Mouse (Mus musculus) lung, postnatal 25 days (tissue): ENCODE results near the gene Rims3.

ENCODE experiments used
- DNase-seq: peaks from one replicate; pipeline ENCODE4 v3.0.0; 2022; ENCODE audit warnings: low spot score

Gene Rims3

DNA sequence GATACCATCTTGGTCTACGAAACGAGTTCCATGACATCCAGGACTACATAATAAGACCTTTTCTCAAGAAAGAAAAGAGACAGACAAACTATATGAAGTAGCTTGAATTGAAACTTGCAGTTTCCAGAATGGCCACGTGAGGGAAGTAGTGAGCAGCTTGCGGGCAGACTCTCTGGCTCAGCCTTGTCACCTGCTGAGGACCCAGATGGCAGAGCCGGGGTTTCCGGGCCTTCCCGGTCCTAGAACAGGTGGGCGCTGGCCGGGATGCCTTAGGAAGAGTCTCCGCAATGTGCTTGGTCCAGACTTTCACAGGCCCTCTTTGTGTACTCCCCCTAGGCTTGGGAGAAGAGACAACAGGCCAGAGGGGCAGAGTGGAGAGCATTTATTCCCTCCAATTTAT, 3.7 kb upstream of the Rims3 start:
- DNase-seq, result peak; percentile 50

DNA sequence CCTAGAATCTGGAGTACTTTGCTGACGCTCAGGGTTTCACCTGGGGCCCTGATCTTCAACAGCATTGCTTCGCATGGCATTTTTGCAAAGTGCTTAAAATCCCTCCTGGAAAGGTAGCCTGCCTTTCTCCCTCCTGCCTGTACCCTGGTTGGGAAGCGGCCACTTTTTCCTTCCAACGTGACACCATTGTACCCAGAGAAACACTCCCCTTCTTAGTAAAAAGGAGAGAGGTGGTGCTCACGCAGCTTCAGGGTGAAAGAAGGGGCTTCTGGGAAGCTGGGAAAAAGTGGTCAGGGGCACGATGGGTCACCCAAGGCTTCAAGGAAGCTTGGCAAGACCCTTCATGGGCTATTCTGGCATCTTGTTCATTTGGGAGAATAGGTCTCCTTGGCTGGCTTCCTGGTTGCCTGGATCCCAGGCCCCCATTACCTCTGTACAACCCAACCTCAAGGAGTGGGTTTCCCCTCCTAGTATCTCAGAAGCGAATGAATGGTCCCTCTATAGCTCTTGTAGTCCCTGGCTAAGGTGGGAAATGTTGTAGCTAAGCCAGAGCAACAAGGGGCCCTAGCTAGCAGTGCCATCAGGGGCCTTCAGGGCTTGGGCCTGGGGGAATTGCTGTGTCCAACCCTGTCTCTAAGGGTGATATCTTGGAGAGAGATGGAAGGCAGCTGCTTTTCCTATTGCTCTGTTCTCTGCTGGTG, 894 bp downstream of the Rims3 start:
- DNase-seq, result no peak

DNA sequence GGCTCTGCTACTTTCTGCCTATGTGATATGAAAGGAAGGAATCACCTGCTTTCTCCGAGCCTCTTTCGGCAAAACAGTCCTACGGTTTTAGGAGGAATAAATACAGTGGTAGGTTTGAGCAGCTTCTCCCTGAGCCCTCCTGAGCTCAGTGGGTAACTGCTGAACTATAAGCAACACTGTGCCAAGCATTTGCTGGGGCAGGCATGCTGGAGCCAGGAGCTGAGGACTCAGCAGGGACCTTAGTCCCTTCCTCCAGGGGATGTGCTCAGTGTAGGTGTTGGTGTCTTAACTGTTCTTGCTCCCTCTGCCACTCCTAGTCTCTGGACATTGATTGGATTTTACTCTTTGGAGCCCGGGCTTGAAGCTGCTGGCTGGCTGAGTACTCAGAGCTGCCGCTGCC, 1.8 kb downstream of the Rims3 start:
- no peak for DNase-seq

DNA sequence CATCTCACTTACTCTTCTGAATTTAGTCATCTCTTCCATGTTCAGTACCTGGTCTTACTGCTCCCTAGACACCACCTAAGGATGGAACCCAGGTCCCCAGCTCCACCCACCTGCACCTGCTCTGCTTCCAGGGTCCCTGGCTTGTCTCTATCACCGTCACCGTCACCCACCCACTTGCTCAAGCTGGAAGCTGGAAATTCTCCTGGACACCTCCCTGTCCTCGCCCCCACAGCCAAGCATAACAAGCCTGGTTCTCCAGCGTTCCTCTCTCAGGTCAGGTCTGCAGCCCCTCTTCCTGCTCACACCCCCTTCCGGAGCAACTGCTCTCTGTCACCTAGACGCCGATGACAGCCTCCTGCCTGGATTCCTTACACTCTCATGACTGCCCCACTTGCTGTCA, 5.2 kb downstream of the Rims3 start:
- DNase-seq, result no peak

DNA sequence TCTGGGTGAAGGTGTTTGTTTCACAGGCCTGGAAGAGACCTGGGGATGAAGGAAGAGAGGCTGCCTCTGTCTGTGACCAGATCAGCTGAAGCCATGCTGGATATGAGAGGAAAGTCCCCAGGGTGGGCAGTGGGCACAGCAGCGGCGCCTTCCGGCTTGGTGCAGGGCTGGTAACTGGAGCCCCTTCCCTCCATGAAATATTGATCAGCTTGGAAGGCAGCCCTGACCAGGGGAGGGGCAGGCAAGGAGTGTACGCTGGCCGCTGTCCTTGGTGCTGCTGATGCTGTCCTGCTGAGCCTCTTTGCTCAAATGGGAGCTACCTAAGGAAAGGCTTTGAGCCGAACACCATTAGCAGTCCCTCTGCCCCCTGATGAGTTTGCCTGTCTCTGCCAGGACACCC, 11.6 kb downstream of the Rims3 start:
- no peak for DNase-seq

DNA sequence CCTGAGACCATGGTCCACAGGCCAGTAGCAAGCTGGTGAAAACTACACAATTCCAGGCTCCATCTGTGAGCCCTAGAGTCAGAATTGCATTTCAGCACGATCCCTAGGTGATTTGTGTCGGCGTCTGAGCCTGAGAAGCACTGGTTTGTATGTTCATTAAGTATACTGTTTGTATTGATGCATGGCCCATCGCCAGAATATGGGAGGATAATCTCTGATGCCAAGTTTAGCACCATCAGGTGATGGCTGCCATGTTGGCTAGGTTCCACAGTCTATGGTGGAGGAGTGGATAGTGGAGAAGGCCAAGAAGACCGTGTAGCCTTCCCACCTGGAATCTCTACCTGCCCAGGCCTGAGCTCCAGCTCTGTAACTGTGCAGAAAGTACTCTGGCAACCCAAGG, 13.6 kb downstream of the Rims3 start:
- DNase-seq, result no peak

DNA sequence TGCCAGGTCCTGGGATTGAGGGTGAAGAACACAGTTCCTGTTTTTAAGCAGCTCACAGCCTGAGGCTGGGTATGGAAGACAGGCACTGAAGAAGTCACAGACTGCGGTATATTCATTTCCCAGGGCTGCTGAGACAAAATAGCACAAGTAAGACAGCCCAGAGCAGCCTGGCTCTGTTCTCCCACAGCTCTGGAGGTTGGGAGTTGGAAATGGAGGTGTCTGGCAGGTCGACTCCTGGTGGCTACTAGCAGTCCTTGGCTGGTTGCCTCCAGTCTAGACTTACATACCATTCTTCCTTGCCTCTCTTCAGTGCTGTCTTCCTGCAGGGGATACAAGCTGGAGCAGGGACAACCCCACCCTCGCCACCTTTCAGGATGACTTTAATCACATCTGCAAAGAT, 14.4 kb downstream of the Rims3 start:
- no peak for DNase-seq

DNA sequence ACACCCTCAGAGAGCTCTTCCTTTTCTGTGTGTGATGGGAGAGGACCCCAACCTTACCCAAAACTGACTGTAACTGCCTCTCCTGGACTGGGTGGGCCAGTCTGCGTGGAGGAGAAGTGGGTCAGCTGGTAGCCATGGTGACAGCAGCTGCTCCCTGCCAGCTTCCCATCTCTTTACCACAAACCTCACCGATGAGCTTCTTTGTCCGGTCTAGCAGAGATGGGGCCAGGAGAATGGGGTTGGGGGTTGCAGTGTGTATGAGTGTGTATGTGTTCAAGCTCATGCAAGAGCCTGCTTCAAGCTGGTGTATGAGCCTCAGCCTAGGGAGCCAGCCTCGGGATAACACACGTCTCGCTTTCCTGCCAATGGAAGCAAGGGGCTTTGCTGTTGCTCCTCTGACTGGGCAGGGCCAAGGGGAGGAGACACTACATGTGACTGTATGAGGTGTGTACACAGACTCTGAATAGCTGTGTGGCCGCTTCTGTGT, 15.7 kb downstream of the Rims3 start:
- no peak for DNase-seq

DNA sequence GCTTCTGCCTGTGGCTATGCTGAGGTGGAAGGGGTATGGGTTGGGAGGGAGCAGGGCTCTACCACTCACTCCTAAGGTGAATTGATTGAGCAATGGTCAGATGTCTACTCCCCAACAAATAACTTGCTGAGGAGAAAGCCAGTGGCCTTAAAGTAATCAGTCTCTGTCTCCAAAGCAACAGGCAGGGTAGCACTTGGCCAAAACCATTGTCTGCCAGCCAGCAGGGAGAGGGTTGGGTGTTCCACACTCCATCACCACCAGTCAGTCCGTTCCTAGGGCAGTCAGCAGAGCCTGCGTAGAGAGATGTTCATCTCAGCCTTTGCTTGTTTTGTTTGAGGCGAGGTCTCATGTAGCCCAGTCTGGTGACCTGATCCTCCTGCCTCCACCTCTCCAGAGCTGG, 21.3 kb downstream of the Rims3 start:
- DNase-seq, result no peak

DNA sequence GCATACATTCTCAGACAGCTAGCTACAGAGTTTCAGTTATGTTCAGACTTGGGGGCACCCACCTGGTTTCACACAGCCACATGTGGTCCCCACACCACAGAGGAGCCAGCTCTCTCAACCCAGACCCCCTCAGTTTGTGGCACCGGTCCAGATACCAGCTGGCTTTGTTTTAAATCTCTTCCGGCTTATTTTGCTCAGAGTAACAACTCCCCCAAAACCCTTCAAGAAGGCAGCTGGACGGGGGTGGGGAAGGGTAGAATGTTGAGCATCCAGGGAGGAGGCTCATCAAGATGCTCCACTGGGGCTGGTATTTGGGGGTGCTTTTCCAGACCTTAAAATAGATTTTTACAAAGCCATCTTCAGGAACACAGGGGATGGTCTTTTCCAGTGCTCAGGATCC, 24.1 kb downstream of the Rims3 start:
- no peak for DNase-seq

DNA sequence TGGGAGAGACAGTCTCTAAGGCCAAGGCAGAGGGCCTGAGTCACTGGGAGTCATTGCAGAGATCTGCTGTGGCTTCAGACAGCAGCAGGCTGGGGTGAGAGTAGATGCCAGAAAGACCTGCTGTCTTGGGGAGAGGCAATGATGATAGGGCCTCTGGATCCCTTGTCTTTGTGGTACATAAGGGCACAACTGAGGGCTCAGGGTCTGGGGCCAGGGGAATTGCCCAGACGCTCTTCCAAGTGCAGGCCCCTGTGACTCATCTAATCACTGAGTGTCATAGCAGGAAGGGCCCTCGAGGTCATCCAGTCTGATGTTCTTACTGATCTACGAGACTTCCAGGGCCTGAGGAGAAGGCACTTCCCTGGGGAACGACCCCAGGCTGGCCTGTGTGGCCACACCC, 24.8 kb downstream of the Rims3 start:
- no peak for DNase-seq

DNA sequence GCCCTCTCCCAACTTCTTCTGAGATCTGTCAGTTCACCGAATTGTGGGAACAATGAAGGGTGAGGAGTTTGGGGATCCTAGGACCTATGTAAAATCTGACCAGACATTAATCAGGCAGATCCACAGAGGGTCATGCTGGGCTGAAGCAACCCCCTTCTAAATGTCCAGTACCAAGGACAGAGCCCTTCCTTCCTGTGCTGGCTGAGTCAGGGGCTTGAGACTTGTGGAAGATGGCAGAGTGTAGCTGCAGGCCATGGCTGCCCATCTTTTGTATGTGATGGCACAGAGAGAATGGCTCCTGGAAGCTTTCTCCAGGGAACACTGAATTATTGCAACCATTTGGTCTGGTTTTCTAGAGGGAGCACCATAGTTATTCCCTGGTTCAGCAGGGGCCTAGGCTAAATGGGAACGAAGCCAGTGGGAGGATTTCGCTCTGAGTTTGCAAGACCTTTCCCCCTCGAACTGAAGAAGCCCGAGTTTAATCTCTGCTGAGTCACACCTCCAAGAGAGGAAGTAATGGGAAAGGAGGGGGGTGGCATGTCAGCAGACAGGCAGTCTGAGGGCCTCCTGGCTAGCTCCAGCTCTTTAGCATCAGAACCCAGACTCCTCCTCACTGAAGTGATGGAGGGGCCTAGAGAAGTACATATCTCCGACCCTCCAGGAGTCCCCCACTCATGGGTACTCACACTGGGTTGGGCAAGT, 26.3 kb downstream of the Rims3 start:
- no peak for DNase-seq

DNA sequence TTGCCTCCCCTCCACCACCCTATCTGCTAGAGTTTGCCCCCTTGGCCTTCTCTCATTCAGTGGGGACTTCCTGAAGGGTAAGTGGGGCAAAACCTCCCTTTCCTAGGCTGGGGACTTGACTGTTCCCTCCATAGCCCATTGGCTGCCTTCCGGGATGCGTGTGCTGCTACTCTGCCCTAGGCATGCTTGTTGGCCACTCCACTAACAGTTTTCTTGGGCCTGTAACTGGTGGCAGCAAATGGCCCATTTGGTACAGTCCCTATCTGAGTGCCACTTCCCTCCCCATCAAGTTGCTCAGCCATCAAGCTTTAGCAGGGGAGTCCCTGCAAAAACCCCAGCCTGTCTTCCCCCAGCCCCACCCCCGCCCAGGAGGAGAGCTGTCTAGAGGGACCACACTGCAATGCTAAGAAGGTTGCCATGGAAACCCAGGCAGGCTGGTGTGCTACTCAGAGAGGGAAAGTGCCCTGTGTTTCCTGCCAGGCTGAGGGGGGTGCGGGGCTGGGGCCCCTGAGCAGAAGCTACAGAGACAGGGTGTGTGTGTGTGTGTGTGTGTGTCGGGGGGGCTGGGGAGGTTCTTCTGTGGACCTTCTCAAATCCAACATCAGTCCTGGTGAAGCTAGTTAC, 27.5 kb downstream of the Rims3 start:
- DNase-seq, result no peak

DNA sequence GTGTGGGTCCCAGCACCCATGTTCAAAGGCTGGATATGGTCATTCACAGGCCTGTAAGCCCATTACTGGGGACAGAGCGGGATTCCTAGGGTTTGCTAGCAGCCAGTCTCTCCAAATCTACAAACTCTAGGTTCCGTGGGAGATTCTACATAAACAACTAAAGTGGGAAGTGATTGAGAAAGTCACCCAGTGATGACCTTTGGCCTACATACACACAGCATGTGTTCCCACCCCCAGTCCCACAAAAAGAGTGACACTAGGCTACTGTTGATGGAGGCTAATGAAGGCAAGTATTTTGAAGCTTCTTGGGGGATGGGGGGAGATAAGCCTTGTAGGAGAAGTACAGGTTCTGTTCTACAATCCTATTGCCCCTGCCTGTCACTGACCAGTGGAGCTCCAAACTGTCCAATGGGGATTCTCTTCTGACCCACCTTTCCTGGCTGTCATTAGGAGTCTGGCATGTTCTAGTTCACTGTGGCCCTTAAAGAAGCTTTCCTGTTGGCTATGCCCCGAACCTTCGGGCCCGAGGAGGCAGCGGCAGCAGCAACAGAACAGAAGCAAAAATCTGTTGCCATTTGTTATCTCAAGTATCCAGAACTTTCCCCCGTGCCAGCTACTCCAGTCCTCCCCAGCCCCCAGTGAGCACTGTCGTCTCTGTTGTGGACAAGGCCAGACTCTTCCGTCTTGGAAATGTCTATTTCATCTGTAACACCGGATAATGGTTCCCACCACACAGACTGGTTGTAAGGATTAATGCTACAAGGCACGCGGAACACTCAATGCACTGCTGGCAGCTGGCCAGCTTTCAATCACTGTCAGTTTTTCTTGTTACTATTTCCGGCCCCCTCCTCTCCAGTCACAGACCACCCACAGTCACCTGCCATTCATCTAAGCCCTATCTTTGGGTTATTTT, 30.8 kb downstream of the Rims3 start:
- no peak for DNase-seq

DNA sequence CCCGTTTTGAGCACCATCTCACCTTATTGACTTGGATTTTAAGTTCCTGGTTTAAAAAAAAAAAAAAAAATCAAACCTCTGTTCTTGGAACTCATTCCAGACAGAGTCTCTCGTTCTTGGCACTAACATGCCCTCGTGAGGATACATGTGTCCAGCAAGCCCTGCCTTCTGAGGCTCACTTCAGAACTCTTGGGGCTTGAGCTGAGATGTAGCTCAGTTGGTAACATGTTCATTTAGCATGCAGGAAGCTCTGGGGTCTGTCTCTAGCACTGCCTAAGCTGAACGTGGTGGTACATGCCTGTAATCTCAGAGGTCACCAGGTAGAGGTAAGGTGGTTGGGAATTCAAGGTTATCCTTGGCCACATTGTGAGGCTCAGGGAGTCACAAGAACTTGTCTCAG, 31.5 kb downstream of the Rims3 start:
- no peak for DNase-seq

DNA sequence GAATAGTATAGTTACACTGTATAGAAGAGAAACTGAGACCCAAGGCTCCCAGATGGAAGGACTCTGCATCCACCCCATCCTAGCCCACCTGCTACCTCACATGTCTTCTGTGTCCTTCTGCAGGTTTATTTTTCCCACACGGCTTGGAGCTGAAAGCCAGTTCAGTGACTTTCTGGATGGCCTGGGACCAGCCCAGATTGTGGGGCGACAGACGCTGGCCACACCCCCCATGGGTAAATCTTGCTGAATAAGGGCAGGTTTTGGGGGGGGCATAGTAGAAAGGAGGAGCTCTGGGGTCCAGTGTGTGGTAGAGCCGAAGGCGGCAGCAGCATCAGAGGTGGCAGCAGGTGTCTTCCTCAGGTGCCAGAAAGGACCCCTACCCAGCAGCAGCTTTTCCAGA, 32.2 kb downstream of the Rims3 start:
- no peak for DNase-seq

DNA sequence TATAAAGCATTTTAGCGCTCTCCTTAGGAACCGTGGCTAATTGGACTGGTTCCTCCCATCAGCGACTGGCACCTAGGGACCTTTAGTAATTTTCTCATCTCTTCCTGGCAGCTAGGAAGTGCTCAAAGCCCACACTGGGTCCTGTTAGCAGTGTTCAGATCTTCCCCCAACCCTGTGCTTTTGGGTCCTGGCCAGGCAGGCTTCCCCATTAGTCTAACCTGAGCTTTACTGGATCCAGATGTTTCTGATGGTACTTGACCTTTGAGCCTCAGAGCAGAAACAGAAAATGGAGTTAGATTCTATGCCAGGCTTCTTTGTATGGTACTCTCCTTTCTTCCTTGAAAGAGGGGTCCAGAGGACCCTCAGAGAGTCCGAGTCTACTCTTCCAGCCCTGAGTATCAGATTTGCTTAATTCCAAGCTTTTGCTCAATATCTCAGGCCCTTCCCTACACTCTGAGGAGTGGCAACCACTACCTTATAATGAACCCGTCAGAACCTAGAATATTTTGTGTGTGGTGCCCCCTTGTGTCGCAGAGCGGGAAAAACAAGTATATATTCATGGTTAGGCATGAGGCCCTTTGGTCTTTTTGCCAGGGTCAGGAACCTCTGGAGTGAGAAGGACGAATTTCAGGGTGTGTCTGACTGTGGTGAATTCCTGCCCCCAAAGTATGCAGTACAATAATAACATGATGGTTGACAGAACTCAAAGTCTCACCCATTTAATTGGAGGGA, 32.9 kb downstream of the Rims3 start:
- DNase-seq, result peak; percentile 52

DNA sequence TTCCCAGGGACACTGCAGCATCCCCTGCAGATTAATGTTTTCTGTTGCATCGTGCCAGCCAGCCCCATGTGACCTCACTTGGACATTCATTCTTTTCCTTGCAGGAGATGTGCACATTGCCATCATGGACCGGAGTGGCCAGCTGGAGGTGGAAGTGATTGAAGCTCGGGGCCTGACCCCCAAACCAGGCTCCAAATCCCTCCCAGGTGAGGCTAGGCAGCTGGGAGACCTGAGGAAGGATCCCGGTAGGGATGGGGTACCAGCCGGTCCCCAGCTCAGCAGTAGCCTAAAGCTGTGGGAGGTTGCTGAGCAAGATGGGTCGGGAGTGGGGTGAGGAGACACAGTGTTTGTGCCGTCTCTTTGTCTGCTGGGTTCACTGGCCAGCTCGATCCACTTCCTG, 34.3 kb downstream of the Rims3 start:
- no peak for DNase-seq

DNA sequence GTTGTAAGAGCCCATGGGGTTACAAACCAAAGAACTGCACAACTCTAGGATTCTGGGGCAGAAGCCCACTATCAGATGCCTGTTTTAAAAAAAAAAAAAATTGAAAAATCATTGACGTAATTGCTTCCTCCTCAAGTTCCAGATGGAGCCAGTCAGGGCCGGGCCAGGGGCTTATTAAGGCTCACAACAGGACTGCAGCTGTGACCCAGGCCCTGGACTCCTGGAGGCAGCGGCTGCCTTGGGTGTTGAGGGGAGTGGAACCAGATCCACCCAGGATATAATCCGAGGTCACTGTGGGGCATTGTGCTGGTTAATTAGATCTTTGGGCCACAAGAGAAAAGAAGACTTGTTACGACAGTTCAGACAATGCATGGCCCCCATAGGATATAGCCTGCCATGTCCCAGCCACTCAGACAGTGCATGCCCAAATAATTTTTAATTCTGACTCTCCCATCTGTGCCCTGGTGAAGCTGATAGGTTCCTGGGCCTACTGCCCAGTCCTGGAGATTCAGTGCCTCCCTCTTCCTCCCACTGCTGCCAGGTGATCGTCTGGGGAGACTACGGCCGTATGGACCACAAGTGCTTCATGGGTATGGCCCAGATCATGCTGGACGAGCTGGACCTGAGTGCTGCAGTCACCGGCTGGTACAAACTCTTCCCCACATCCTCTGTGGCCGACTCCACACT, 36.3 kb downstream of the Rims3 start:
- no peak for DNase-seq

DNA sequence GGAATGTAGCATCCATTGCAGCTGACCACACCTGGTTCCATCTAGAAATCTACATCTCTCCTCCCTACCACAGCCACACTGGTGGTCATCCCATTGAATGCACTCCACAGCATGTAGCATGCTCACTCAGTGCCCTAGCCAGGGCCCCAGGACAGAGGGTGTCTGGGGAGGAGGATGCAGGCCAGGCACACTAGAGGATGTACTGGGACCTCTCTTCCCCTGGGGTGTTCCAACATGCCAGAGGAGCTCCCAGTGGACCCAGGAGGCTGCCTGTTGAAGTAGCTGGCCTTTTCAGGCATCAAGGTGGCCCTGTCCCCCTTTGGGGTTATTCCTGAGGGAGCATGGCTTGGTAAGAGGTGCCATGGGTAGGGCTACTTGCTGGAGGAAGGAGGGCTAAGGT, 37.3 kb downstream of the Rims3 start:
- no peak for DNase-seq

DNA sequence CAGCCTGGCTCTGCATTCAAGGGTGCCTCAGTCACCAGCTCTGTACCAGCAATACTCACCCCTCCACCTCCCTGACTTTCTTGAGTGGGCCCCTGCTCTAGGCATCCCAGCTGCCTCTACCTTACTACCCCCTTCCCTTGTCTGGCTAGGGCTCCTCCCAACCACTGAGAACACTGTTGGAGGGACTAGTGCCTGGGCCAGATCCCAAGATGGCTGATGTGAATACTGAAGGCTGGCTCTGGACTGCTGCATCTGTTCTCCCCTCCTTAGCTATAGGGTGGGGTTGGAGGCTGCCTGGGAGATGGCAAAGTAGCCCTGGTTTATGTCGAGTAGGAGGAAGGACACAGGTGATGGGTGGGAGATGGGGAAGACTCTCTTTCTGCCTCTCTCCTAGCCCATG, 37.9 kb downstream of the Rims3 start:
- DNase-seq, result no peak
